Mouse (Mus musculus): ENCODE data around the gene Tsfm. TPM values are rescaled to one million over a fixed set of nuclear protein-coding genes. Genes with fewer than 3 reads are reported as not detected.

Tsfm gene
- polyA plus RNA-seq, 1 experiment from 2014 or later = 71.6 TPM

DNA sequence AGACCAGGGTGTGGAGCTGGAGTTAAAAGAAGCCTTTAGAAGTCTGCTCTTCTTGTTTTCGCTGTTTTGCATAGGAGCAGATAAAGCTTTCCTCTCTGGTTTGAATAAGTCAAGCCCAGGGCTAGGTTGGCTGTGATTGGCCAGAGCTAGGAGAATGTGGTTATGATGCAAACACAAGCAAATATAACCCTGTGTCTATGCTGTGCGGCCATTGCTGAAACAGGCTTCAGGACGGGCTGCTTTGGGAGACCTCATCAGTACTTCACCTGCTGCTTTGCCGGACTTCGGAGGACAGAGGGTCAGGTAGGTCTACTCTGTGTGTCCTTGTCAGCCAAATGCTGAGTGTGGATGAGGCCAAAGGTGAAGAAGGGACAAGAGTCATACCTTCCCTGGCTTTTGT lies 30.1 kb downstream of the Tsfm start, which contains the start of gene Avil:
Gene Avil (plus strand): TSS at position 181 of the 400 bp plus-strand sequence.
- Histone ChIP-seq H3K4me3 (ENCODE audit: low read length) (no peak within 1 kb of the TSS), H3K36me3 (ENCODE audit: control insufficient read depth, insufficient read depth, low read length) (peaks cover 25% of the 10 kb centered on the region), H3K9ac (ENCODE audit: low read length) (no peak within 1 kb of the TSS), H3K4me1 (replicated peaks; ENCODE audit: control insufficient read depth, insufficient read depth, low read length) (no peaks in the 10 kb centered on the region), H3K27me3 (ENCODE audit: control insufficient read depth, insufficient read depth, low read depth, low read length) (no peaks in the 10 kb centered on the region), H3K4me2 (ENCODE audit: low read depth, low read length) (no peak within 1 kb of the TSS), H3K9me3 (ENCODE audit: control insufficient read depth, low read length) (no peaks in the 10 kb centered on the region), H3K27ac (ENCODE audit: low read length) (no peak within 1 kb of the TSS)
- no peak for ATAC-seq (ENCODE audit: low read depth)
- 82% methylated on average over 5 of the region's 5 CpGs for WGBS

DNA sequence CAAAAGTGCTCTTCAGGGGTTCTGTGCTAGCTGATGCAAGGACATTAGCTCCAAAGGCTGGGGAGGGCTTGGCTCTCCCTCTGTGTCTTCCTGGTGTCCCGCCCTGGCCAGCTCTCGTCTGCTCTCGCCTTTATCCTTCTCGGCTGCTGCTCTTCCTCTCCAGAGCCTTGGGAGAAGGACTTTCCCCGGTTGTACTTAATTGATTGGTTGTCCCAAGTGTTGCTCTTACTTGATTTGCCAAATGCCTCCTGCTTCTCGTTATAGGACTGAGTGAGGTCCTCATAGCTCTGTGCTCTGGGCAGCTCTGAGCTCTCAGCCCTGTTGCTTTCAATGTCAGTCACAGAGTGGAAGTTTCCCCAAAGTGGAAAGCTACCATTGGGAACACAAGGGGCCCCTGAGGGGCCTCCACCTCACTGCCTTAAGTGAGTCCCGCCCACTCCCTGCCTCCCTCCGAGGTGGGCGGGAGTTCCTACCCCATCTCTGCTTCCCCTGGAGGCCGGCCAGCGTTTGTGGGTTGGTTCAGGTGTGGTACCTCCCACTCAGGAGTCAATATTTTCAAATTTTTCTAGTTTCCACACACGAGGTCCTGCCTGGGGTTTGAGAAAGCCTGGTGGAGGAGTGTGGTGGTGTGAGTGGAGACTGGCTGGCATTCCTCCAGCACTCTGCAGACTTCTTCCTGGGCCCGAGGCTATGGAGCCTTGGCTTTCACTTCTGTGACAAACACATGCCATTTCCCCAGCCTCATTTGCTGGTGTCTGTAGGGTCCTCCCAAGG lies 33.1 kb downstream of the Tsfm start:
- H3K27me3 ChIP-seq (ENCODE audit: control insufficient read depth, insufficient read depth, low read depth, low read length) = no peaks in the 10 kb centered on the region
- H3K9me3 ChIP-seq (ENCODE audit: control insufficient read depth, low read length) = no peaks in the 10 kb centered on the region
- H3K36me3 ChIP-seq (ENCODE audit: control insufficient read depth, insufficient read depth, low read length) = peaks cover 53% of the 10 kb centered on the region
- no peaks in the 10 kb centered on the region for H3K4me1 ChIP-seq (replicated peaks; ENCODE audit: control insufficient read depth, insufficient read depth, low read length)
- 54% methylated on average over 13 of the region's 13 CpGs for WGBS
- ATAC-seq (ENCODE audit: low read depth) = no peak; the same call in 1 of the 2 replicates
- no peak overlapping the region for H3K9ac ChIP-seq (ENCODE audit: low read length)
- H3K27ac ChIP-seq (ENCODE audit: low read length) = no peak overlapping the region
- no peak overlapping the region for H3K4me3 ChIP-seq (ENCODE audit: low read length)
- H3K4me2 ChIP-seq (ENCODE audit: low read depth, low read length) = no peak overlapping the region

DNA sequence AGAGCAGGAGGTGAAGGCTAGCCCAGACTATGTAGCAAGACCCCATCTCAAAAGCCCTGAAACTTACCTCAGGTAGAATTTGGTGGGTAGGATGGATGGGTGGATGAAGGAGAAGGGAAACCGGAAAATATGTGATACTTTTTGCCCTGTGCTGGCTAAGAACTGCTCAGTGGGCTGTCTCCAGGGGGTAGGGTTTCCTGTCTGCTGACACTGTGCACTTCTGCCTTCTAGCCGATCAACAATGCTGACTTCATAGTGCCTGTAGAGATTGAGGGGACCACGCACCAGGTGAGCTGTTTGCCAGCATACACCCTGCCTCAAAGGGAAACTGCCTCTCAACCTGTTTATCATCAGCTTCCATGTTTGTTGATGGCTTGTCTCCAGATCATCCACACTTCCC lies 37.0 kb downstream of the Tsfm start:
- ATAC-seq (ENCODE audit: low read depth) = no peak
- Histone ChIP-seq H3K27me3 (ENCODE audit: control insufficient read depth, insufficient read depth, low read depth, low read length) (no peaks in the 10 kb centered on the region), H3K9me3 (ENCODE audit: control insufficient read depth, low read length) (no peaks in the 10 kb centered on the region), H3K4me3 (ENCODE audit: low read length) (no peak overlapping the region), H3K4me1 (replicated peaks; ENCODE audit: control insufficient read depth, insufficient read depth, low read length) (peaks cover 16% of the 10 kb centered on the region), H3K27ac (ENCODE audit: low read length) (no peak overlapping the region), H3K4me2 (ENCODE audit: low read depth, low read length) (no peak overlapping the region), H3K9ac (ENCODE audit: low read length) (no peak overlapping the region), H3K36me3 (ENCODE audit: control insufficient read depth, insufficient read depth, low read length) (peaks cover 55% of the 10 kb centered on the region)
- 89% methylated on average over 3 of the region's 3 CpGs for WGBS

DNA sequence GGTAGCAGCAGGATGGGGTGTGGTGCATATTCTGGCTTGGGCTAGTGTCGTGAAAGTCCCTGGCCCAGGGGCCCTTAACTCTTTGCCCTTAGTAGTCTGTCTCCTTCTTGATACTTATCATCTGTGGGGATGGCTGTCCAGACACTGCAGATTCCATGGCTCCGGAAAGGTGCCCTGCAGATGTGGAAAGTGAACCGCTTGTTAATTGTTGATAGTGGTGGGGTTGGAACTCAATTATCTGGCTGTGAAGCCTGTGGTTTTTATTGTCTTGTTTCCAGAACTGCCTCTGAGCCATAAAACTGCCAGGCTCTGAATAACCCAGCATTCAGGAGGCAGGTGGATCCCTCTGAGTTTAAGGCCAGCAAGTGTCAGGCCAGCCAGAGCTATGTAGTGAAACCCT lies 39.0 kb downstream of the Tsfm start:
- Histone ChIP-seq H3K36me3 (ENCODE audit: control insufficient read depth, insufficient read depth, low read length) (peaks cover 40% of the 10 kb centered on the region), H3K27me3 (ENCODE audit: control insufficient read depth, insufficient read depth, low read depth, low read length) (no peaks in the 10 kb centered on the region), H3K27ac (ENCODE audit: low read length) (no peak overlapping the region), H3K4me1 (replicated peaks; ENCODE audit: control insufficient read depth, insufficient read depth, low read length) (peaks cover 35% of the 10 kb centered on the region), H3K9me3 (ENCODE audit: control insufficient read depth, low read length) (no peaks in the 10 kb centered on the region), H3K4me3 (ENCODE audit: low read length) (no peak overlapping the region), H3K9ac (ENCODE audit: low read length) (no peak overlapping the region), H3K4me2 (ENCODE audit: low read depth, low read length) (no peak overlapping the region)
- WGBS = 77% methylated on average over 3 of the region's 3 CpGs
- no peak for ATAC-seq (ENCODE audit: low read depth)

DNA sequence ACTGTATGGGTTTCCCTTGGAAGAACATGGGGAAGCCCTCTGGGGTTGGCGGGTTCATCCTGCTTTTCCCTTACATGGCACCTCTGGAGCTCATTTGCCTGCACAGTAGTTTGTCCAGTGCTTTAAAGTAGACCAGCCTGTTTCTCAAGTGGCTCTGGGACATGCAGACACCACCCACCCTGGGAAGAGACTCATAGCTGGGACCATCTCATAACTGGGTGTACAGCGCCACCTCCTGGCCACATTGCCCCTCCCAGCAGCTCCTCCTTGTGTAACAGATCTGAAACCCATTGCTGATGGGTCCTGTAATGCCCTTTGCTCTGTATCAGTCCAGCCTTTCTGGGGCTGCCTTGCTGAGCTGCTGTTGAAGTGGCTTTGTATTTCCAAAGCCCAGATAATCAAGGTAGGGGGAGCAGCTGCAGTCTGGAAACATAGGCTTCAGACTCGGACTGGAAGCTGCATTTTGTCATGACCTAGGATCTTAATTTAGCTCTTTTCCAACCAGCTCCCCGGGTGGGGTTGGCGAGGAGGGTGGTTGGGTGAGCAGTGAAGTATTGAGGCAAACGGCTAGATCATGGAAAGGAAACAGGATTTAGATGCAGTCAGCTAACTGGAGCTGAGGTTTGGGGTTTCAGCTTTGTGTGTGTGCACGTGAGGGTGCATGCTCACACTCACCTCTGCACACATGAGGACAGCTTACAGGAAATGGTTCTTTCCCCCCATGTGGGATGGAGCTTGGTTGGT lies 40.2 kb downstream of the Tsfm start:
- Histone ChIP-seq H3K36me3 (ENCODE audit: control insufficient read depth, insufficient read depth, low read length) (peaks cover 35% of the 10 kb centered on the region), H3K27ac (ENCODE audit: low read length) (no peak overlapping the region), H3K9ac (ENCODE audit: low read length) (no peak overlapping the region), H3K4me2 (ENCODE audit: low read depth, low read length) (no peak overlapping the region), H3K9me3 (ENCODE audit: control insufficient read depth, low read length) (no peaks in the 10 kb centered on the region), H3K4me1 (replicated peaks; ENCODE audit: control insufficient read depth, insufficient read depth, low read length) (peaks cover 47% of the 10 kb centered on the region), H3K27me3 (ENCODE audit: control insufficient read depth, insufficient read depth, low read depth, low read length) (no peaks in the 10 kb centered on the region), H3K4me3 (ENCODE audit: low read length) (no peak overlapping the region)
- 54% methylated on average over 7 of the region's 7 CpGs for WGBS
- peak; percentile 79 for ATAC-seq (ENCODE audit: low read depth)

DNA sequence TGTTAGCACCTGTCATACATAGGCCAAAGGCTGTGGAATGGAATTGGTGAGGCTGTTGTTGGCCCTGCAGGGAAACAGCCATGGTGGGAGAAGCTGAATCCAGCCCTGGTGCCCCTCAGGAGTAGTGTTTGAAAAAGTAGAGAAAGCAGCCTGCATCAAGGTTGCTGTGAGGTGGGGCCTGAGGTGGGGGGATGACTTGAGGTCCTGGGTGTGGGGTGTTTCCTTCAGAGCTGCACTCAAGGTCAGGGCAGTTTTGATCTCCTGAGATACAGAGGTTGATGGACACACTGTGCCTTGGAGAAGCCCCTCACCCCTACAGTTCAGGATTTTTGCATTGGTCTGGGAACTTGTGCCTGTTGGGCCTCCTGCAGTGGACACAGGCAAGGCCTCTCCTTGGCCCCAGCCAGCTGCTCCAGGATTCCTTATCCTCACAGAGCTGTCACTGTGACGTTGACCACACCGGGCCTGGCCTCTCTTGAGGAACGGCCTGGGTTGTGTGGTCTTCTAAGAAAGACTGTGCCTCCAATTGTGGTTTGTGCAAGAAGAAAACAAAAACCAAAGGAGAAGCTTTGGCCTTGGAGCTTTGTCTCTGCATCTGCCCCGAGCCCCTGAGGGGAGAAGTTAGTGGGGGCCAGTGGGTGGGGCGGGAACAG lies 42.0 kb downstream of the Tsfm start:
- Histone ChIP-seq H3K9me3 (ENCODE audit: control insufficient read depth, low read length) (no peaks in the 10 kb centered on the region), H3K27ac (ENCODE audit: low read length) (peak overlapping the region; percentile 36), H3K4me1 (replicated peaks; ENCODE audit: control insufficient read depth, insufficient read depth, low read length) (peaks cover 64% of the 10 kb centered on the region), H3K27me3 (ENCODE audit: control insufficient read depth, insufficient read depth, low read depth, low read length) (no peaks in the 10 kb centered on the region), H3K9ac (ENCODE audit: low read length) (peak overlapping the region; percentile 8), H3K4me2 (ENCODE audit: low read depth, low read length) (no peak overlapping the region), H3K36me3 (ENCODE audit: control insufficient read depth, insufficient read depth, low read length) (peaks cover 18% of the 10 kb centered on the region), H3K4me3 (ENCODE audit: low read length) (no peak overlapping the region)
- 54% methylated on average over 5 of the region's 5 CpGs for WGBS
- no peak for ATAC-seq (ENCODE audit: low read depth)

DNA sequence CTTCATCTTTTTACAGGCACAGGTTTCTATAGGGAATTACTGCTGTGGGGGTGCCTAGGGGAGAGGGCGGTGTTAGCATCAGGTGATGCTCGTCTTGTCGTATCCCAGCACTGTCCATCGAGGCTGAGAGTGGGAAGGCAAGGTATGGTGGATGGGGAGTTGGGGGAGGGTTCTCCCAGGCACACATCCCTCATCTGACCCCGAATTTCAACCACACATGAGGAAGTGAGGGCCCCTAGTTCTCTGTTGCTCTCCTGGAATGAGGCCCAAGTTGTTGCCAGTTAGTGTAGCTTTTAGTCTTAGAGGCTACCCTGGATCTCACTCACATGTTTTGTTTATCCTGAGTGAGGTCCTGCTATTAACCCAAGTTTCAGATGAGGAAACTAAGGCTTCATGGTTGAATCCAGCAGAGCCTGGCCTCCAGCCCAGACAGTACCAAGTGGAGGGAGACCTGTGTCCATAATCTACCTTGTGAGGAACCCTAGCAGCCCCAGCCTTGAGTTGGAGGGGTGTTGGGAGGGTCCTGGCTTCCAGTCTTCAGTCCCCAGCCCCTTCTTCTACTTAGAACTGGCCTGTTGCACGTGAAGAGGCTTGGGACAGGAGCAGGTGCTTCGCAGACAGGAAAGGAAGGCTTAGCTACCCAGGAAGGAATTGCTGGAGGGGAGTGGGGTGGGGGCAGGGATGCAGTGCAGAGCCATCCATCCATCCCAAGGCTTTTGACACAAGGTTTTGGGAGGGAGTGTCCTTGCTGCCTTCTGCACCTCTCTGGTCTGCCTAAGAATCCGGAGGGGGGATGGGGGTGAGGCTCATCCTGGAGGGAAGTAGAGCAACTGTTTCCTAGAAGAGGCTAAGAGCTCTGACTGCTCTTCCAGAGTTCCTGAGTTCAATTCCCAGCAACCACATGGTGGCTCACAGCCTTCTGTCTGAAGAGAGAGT lies 43.2 kb downstream of the Tsfm start:
- Histone ChIP-seq H3K36me3 (ENCODE audit: control insufficient read depth, insufficient read depth, low read length) (peaks cover 6% of the 10 kb centered on the region), H3K4me1 (replicated peaks; ENCODE audit: control insufficient read depth, insufficient read depth, low read length) (peaks cover 76% of the 10 kb centered on the region), H3K9me3 (ENCODE audit: control insufficient read depth, low read length) (no peaks in the 10 kb centered on the region), H3K9ac (ENCODE audit: low read length) (peak overlapping the region; percentile 17), H3K4me3 (ENCODE audit: low read length) (peak overlapping the region; percentile 12; the same call in 1 of the 2 replicates), H3K27ac (ENCODE audit: low read length) (peak overlapping the region; percentile 92), H3K27me3 (ENCODE audit: control insufficient read depth, insufficient read depth, low read depth, low read length) (no peaks in the 10 kb centered on the region), H3K4me2 (ENCODE audit: low read depth, low read length) (peak overlapping the region; percentile 45)
- ATAC-seq (ENCODE audit: low read depth) = no peak
- WGBS = 47% methylated on average over 8 of the region's 8 CpGs

DNA sequence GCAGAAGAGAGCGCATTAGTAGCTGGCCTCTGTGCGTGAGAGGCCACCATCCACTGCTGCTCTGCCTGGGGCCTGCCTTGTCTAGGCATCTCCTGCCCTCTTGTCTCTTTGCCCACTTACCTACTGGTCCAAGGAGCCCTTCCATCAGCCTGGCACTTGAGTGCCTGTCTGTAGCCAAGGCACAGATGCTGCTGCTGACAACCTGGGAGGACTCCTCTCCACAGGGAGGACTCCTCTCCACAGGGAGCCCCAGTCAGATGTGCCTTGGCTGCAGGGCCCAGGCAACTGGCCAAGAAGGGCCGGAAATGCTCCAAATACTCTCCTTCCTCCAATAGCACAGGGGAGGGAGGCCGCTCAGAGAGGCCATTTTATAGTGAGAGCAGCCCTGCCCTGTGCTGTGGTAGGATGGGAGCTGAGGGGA lies 44.1 kb downstream of the Tsfm start:
- peak; percentile 85 for ATAC-seq (ENCODE audit: low read depth)

More for the DNA sequence above, 44.1 kb downstream of the Tsfm start:
- Histone ChIP-seq H3K27me3 (ENCODE audit: control insufficient read depth, insufficient read depth, low read depth, low read length) (no peaks in the 10 kb centered on the region), H3K27ac (ENCODE audit: low read length) (peak overlapping the region; percentile 92), H3K9ac (ENCODE audit: low read length) (peak overlapping the region; percentile 41), H3K4me1 (replicated peaks; ENCODE audit: control insufficient read depth, insufficient read depth, low read length) (peaks cover 85% of the 10 kb centered on the region), H3K4me2 (ENCODE audit: low read depth, low read length) (peak overlapping the region; percentile 45), H3K36me3 (ENCODE audit: control insufficient read depth, insufficient read depth, low read length) (no peaks in the 10 kb centered on the region; the same call in 1 of the 2 replicates), H3K9me3 (ENCODE audit: control insufficient read depth, low read length) (no peaks in the 10 kb centered on the region), H3K4me3 (ENCODE audit: low read length) (peak overlapping the region; percentile 12; the same call in 1 of the 2 replicates)
- WGBS = 22% methylated on average over 4 of the region's 4 CpGs
